Mouse (Mus musculus) layer of hippocampus, postnatal 10 days (tissue): ENCODE results near the gene Slc24a1. TPM values are rescaled to one million over a fixed set of nuclear protein-coding genes. Genes with fewer than 3 reads are reported as not detected.

Source experiments
- DNase-seq, 2 experiments: peaks; one replicate each; pipeline ENCODE4 v3.0.0; 2021; ENCODE audit warnings: low spot score in 2 of 2
- total RNA-seq, 2 experiments: library from RNA; stranded (reverse); gene quantifications; 2 replicates each; pipeline ENCODE4 v1.2.3; 2021

Slc24a1 gene
- total RNA-seq, 2 experiments from 2014 or later, result 0.07 to 0.25 TPM

GRCm38 (mm10) chr9:64938535-64938934, 12.9 kb downstream of the Slc24a1 start:
- no peak for DNase-seq

GRCm38 (mm10) chr9:64937491-64937890, 13.9 kb downstream of the Slc24a1 start:
- DNase-seq, result no peak

GRCm38 (mm10) chr9:64936508-64936907, 14.9 kb downstream of the Slc24a1 start:
- DNase-seq, result peak; percentile 58 to 74

- DNase-seq, result no peak
These were observed 17.2 kb downstream of the Slc24a1 start for GRCm38 (mm10) chr9:64934015-64934754.

GRCm38 (mm10) chr9:64931751-64932610, 19.4 kb downstream of the Slc24a1 start:
- no peak for DNase-seq

- no peak for DNase-seq
These were observed 21.2 kb downstream of the Slc24a1 start for GRCm38 (mm10) chr9:64930256-64930655.

- peak; percentile 57 to 63 for DNase-seq
These were observed 25.0 kb downstream of the Slc24a1 start for GRCm38 (mm10) chr9:64926201-64926991.

- DNase-seq, result no peak
These were observed 25.6 kb downstream of the Slc24a1 start for GRCm38 (mm10) chr9:64925771-64926170.

GRCm38 (mm10) chr9:64918560-64918959, 32.8 kb downstream of the Slc24a1 start:
- no peak for DNase-seq

GRCm38 (mm10) chr9:64914629-64915028, 36.8 kb downstream of the Slc24a1 start:
- no peak for DNase-seq

- no peak for DNase-seq
These were observed 37.4 kb downstream of the Slc24a1 start for GRCm38 (mm10) chr9:64913973-64914372.

GRCm38 (mm10) chr9:64913406-64913805, 38.0 kb downstream of the Slc24a1 start:
- no peak for DNase-seq

GRCm38 (mm10) chr9:64907441-64907840, 44.0 kb downstream of the Slc24a1 start:
- DNase-seq, result no peak

GRCm38 (mm10) chr9:64904917-64905640, 46.3 kb downstream of the Slc24a1 start:
- no peak for DNase-seq

GRCm38 (mm10) chr9:64903386-64903785, 48.0 kb downstream of the Slc24a1 start:
- DNase-seq, result peak; percentile 72 to 81

- no peak for DNase-seq
These were observed 48.5 kb downstream of the Slc24a1 start for GRCm38 (mm10) chr9:64902866-64903265.

GRCm38 (mm10) chr9:64896605-64897004, 54.8 kb downstream of the Slc24a1 start:
- no peak for DNase-seq

GRCm38 (mm10) chr9:64886008-64886407, 65.4 kb downstream of the Slc24a1 start:
- no peak for DNase-seq
